ENCODE assay signal across 8 mouse cellular contexts in the genomic region with DNA sequence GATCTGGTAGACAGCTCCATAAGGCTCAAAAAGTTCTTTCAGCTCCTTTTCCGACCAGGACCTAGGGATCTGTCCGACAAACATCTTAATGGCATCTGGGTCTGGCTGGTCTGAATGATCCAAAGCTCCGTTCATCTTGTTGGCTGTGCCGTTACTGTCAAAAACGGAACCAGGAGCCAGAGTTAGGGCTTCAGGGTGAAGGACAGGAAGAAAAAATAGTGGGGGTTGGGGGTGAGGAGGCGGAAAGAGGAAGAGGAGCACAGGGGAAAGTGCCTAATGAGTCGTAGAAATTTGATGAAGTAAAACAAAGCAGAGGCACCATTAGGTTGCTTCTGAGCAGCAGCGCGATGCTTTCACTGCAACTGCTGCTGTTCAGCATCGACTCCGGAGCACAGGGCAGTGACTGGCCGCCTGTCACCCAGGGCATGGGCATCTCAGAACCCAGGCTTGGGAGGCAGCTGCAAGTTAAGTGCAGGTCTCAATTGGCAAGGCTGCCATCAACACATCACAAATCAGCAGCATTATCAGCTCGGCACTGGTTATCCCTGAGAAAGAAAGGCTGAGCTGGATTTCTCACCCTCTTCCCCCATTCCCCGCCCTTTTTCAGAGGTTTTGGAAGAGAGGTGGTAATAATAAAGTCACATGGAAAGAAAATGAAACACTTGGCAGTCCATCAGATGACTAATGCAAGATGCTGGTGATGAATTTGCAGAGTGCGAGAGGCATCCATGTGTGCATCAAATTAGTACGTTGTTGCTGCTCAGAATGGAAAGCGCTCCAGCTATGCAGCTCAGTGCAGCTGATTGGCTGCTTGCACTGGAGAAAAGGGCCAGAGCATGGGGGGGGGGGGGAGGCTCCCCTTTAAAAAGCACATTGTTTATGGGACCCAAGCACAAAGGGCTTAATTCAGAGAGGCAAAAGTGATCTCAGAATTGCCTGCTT.
DNase-seq lines count a peak whose midpoint lies in the region; ATAC-seq lines count a peak whose summit lies in the region.

No protein-coding gene starts in this region.

- ATAC-seq in lung, embryonic 16.5 days (ENCODE audit: low read depth) = 0 out of 2 replicates have a peak, but pooled peaks have one; percentile 46
- peak; percentile 54 for ATAC-seq in neutrophil, adult 5-6 weeks (ENCODE audit: extremely low read depth, insufficient number of reproducible peaks, low FRiP score, poor library complexity, severe bottlenecking)

- no peak overlapping the region for H3K27ac ChIP-seq in lung, embryonic 16.5 days (ENCODE audit: low read length)

- H3K4me1 ChIP-seq in lung, embryonic 16.5 days (replicated peaks; ENCODE audit: control insufficient read depth, insufficient read depth, low read length) = 0 out of 2 replicates have a peak, but pooled peaks cover 3% of the 10 kb centered on the region

- peak overlapping the region; percentile 48 for H3K4me2 ChIP-seq in lung, embryonic 16.5 days (ENCODE audit: low read depth, low read length)

- H3K36me3 ChIP-seq in lung, embryonic 16.5 days (ENCODE audit: control insufficient read depth, insufficient read depth, low read length) = no peaks in the 10 kb centered on the region

- peak overlapping the region; percentile 26 for H3K4me3 ChIP-seq in lung, embryonic 16.5 days (ENCODE audit: low read length)

- peak; percentile 80 for DNase-seq in right cerebral cortex, adult 18-20 months
- DNase-seq in right cerebral cortex, postnatal 4 days = no peak
- peak; percentile 55 for DNase-seq in embryo, embryonic 10 days (ENCODE audit: low spot score)
- peak; percentile 51 to 55 for DNase-seq in heart, adult 9 months (ENCODE audit: low spot score in 2 of 2)
- peak; percentile 65 to 84 for DNase-seq in layer of hippocampus, adult 18-20 months (ENCODE audit: low spot score in 2 of 2)
- no peak for DNase-seq in urinary bladder, postnatal 14 days (ENCODE audit: low spot score)

- no peaks in the 10 kb centered on the region for H3K27me3 ChIP-seq in lung, embryonic 16.5 days (ENCODE audit: control insufficient read depth, insufficient read depth, low read depth, low read length)

- no peaks in the 10 kb centered on the region for H3K9me3 ChIP-seq in lung, embryonic 16.5 days (ENCODE audit: control insufficient read depth, low read length)

- no peak overlapping the region for H3K9ac ChIP-seq in lung, embryonic 16.5 days (ENCODE audit: low read length)

- 25% methylated on average over 17 of the region's 17 CpGs for WGBS in lung, embryonic 16.5 days

Comparison
In these comparisons a context has a peak if more than half of its experiments do, and no peak if none do; other contexts are left out.
1. DNase-seq: peak in right cerebral cortex, adult 18-20 months (single experiment), embryo, embryonic 10 days (single experiment), heart, adult 9 months (2 of 2) and layer of hippocampus, adult 18-20 months (2 of 2); none in right cerebral cortex, postnatal 4 days (single experiment) and urinary bladder, postnatal 14 days (single experiment).